Mouse (Mus musculus) right cerebral cortex, postnatal 14 days (tissue): ENCODE measurements around the gene Sacs.

Source experiments
- DNase-seq: peaks from one replicate; pipeline ENCODE4 v3.0.0; 2022

Gene Sacs

DNA sequence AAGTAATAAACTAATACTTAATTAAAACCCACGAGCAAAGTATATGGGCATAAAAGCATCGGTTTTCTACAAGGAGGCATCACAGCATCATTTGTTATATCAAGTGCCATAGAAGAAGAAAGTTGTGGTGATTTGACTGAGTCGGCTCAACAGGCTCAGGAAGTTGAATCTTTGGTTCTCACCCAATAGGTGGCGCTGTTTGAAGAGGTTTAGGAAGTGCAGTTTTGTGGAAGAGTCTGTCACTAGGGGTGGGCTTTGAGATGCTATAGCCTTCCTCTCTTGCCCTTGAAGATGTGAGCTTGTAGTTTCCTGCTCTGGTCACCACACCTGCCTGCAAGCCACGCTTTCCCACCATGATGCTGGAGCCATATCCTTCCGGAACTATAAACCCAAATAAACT lies 104.4 kb downstream of the Sacs start:
- no peak for DNase-seq

DNA sequence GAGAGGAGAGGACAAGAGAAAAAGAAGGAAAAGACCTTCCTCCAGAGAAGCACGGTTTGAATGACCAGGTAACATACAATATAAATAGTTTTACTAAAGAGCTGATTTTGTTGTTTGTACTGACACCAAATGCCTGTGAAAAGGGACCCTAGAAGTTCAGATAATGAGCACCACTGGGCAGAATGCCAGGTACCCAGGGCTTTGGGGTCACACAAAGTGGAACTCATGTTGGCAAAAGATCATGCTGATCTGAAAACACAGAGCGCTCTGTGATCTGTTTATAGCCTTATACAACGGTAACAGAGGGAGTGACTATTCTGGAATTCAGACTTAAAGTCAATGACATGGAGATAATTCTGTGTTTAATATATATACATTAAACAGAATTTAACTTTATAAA lies 108.2 kb downstream of the Sacs start:
- no peak for DNase-seq

DNA sequence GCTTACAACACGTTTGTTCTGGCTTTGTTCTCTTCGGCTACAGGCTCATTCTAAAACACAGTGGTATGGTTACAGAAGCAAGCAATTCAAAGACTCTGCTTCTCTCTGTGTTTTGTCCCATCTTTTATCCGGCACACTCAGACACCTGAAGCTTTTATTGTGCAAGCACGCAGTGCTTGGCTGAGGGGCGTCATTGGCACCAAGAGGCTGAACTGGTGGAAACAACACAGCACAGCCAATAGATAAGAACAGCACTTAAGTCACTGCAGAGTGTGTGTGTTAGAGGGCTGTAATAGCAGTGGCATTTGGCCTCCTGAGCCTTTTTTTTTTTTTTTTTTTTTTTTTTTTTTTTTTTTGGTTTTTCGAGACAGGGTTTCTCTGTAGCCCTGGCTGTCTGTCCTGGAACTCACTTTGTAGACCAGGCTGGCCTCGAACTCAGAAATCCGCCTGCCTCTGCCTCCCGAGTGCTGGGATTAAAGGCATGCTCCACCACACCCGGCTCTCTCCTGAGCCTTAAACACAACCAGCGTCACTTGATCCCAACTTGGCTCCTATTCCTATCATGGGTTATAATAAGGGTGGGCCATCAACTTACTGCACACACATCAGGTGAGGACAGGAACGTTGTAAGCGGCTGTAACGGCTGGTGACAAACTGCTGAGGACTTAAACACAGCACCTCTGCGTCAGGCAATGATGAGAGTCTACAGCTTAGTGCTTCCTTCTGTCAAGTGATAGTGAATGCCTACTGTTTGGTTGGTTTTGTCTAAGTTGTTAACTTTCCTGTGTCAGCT lies 114.5 kb downstream of the Sacs start:
- DNase-seq, result no peak

DNA sequence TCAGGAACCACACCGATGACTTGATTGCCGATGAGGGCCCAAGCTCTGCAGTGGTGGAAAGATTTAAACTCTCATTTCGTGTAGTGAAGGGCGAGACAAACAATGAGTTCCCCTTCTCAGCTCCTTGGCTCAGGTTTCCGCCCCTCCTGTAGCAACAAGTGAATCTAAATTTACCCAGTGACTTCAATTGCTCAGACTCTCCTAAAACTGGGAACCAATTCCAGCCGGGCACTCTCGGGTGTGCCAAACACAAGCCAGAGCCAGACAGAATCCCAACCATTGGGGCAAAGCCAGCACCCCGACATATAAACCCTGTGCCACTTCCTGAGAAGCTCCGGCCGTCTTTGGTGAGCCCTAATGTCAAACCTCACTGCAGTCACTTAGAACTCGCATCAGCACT lies 120.1 kb downstream of the Sacs start, which contains the start of gene Sgcg:
Gene Sgcg, minus strand, starts transcription at position 139 of the 400 bp plus-strand sequence.
- DNase-seq, result no peak

DNA sequence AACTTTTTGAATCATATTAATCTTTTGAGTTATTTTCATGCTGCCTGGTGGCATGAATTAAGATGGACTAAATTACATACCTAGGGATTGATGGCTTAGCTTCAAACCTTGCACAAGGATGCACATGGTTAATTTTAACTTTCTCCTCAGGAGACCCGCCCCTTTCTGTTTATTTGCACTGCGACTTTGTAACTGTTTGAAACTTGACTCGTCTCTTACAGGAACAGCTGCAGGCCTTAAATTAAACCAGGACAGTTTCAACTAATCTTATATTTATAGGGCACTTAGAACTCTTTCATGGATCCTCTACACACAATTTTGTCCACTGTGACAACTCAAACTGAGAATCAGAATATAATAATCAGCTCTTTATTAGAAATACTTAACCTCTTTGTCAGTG lies 120.8 kb downstream of the Sacs start:
- DNase-seq, result no peak

DNA sequence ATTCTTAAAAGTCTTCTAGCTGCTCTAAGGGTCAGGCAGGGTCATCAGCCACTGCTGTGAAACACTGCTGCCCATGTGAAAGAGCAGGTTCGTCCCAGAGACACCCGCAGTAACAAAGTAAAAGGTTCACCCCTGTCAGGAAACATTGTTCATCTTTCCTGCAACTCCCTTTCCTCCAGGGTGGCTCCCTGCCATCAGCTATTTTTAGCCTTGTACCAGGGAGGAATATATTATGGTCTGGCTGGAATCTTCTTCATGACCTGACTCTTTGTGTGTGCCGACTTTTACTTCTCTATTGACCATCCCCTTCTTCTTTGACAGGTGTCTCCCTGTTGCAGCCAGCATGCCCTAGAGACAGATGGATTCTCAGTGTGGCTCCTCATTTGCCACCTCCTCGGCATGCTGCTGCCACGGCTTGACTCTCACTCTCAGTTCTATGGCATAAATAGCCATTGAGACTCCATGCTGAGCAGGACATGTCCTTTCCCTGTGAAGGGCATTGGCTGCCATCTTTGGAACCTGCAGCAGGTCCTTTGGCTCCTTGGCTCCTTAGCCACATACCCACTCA lies 129.7 kb downstream of the Sacs start:
- no peak for DNase-seq

DNA sequence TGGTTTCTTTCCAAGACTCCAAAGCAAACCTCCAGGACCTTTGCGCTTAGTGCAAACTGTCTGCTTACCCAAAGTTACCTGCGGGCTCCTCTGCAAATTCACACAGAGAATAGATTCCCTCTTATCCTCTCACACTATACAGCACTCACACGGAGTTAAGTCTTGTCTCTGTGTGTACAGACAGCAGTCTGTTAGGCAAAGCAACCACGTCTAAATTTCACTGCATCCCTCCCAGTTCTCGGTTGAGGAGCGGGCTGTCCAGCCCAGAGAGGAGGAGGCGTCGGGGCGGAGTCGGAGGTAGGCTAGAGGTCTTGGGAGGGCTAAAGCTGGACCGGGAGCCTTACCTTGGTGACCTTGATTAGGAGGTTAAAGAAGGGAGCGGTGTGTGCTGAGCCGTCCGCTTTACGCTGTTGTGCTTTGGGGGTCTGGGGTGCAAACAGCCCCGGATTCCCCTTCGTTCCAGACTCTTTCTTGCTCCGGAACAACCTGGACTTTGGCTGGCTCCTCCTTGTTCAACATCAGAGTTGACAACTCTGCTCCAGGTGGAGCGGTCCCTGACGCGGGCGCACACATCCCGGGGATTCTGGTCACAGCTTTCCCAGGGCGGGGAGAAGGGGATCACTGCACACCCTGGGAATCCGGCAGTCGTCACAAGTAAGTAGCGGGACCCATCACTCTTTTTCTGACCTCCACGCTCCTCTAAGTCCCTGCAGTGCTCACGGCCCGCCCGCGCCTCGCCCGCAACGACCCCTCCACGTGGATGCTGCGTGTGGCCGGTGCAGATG lies 136.3 kb downstream of the Sacs start:
- DNase-seq, result no peak

DNA sequence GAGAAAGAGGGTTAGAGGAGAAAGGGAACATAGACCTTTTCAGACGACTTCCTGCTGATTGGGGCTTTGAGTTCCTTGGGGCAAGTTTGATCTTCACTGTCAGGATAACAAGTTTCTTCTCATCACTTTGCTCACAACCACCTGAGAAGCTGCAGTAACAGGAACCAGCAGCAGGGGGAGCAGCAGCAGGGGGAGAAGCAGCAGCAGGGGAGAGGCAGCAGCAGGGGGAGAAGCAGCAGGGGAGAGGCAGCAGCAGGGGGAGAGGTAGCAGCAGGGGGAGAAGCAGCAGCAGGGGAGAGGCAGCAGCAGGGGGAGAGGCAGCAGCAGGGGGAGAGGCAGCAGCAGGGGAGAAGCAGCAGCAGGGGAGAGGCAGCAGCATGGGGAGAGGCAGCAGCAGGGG lies 139.0 kb downstream of the Sacs start:
- DNase-seq, result peak; percentile 48

DNA sequence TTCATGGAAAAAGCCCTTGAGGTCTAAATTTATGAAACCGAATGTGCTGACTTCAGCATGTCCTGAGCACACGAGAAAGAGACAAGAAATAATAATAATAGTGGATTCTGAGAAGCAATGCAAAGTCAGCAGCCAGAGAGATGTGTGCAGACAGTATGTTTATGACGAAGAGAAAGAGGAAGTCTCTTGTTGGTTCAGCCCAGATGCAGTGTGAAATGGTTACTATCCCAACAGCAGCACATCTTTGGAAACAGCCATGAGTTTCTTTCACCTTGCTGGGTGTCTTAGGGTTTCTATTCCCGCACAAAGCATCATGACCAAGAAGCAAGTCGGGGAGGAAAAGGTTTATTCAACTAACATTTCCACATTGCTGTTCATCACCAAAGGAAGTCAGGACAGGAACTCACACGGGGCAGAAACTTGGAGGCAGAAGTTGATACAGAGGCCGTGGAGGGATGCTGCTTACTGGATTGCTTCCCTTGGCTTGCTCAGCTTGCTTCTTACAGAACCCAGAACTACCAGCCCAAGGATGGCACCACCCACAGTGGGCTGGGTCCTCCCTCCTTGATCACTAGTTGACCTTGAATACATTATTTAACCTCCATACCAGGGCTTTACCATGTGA lies 140.5 kb downstream of the Sacs start:
- DNase-seq, result no peak

DNA sequence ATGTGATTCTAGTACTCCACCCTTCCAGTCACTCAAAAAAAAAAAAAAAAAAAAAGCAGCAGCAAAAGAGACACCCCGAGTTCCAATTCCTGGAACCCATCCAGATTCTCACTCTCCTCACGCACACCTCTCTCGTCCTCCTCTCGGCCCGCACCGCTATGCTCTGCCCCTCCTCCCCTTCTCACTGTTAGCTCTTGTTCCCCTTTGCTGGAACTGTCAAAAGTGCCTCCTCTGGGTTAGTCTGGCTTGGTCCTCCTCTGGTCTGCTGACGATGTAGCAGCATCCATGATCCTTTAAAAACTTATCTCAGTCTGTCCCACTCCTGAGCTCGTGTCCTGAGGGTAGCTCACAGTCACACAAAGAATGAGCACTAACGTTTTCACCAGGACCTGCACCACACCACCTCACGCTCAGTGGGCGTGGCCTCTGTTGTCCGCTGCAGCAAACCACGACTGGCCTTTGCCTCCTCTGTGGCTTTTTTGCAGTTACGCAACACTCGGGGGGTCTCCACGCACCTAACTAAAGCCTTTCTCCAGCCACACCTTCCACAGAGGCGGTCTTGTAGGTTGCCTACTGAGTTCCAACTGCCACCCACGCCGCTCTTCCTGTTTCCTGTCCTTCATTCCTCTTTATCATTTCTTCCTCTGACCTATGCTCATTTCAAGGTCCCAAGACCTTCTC lies 150.5 kb downstream of the Sacs start:
- DNase-seq, result no peak
